Mouse (Mus musculus) hindbrain, embryonic 15.5 days (tissue): ENCODE data around the gene Ralgapa2. TPM values are rescaled to one million over a fixed set of nuclear protein-coding genes. Genes with fewer than 3 reads are reported as not detected.
A peak's percentile ranks its signal among the peaks of the same experiment; 100 is the strongest.

Experiments
- ATAC-seq: fragments of 200-750 bp; cut with Nextera tagmentation; 2 replicates; pipeline ENCODE4 v1.8.0; 2017; ENCODE audit warnings: low read depth, moderate number of reproducible peaks, moderate TSS enrichment; ENCODE audit not compliant: low FRiP score
- H3K27ac ChIP-seq: fragments of 300-500 bp; sonication (generic); replicated peaks from 2 replicates; pipeline ENCODE4 v1.5.1; 2015; ENCODE audit warnings: mild to moderate bottlenecking, inconsistent platforms
- H3K27me3 ChIP-seq: fragments of 300-500 bp; sonication (generic); 2 replicates; pipeline ENCODE4 v1.6.1; 2015; ENCODE audit warnings: control low read depth, inconsistent platforms
- H3K36me3 ChIP-seq: fragments of 300-500 bp; sonication (generic); 2 replicates; pipeline ENCODE4 v1.6.1; 2015; ENCODE audit warnings: control low read depth, inconsistent platforms
- H3K4me1 ChIP-seq: fragments of 300-500 bp; sonication (generic); replicated peaks from 2 replicates; pipeline ENCODE4 v1.6.1; 2015; ENCODE audit warnings: control low read depth, inconsistent platforms
- H3K4me2 ChIP-seq: fragments of 300-500 bp; sonication (generic); 2 replicates; pipeline ENCODE4 v1.6.1; 2015; ENCODE audit warnings: moderate library complexity, mild to moderate bottlenecking, inconsistent platforms
- H3K4me3 ChIP-seq: fragments of 300-500 bp; sonication (generic); 2 replicates; pipeline ENCODE4 v1.5.1; 2015; ENCODE audit warnings: mild to moderate bottlenecking, inconsistent platforms
- H3K9ac ChIP-seq: fragments of 300-500 bp; sonication (generic); 2 replicates; pipeline ENCODE4 v1.6.1; 2015; ENCODE audit warnings: inconsistent platforms
- H3K9me3 ChIP-seq: fragments of 300-500 bp; sonication (generic); 2 replicates; pipeline ENCODE4 v1.6.1; 2016; ENCODE audit warnings: control low read depth, inconsistent platforms
- WGBS: fragments of 180-500 bp; shearing (Covaris S2); methylation state at CpG from one replicate; pipeline ENCODE4 v1.1.7; 2015; 5-methylcytosine and 5-hydroxymethylcytosine counted together
- polyA plus RNA-seq: library from polyadenylated mRNA; unstranded; fragments of >200 nt; fragmentation: Nextera tagmentation; extraction: Ambion mirVana; gene quantifications from 2 replicates; pipeline ENCODE4 v1.2.1, GENCODE M21; 2015

The Ralgapa2 gene
- polyA plus RNA-seq, 1 experiment from 2014 or later = 10.1 TPM

GRCm38 (mm10) chr2:146259787-146260560 lies 252.2 kb downstream of the Ralgapa2 start:
- H3K36me3 ChIP-seq = no peaks in the 10 kb centered on the region
- H3K27me3 ChIP-seq = peaks cover 5% of the 10 kb centered on the region; the same call in 1 of the 2 replicates
- H3K9me3 ChIP-seq = no peaks in the 10 kb centered on the region; the same call in 1 of the 2 replicates
- no peak overlapping the region for H3K4me3 ChIP-seq
- H3K9ac ChIP-seq = no peak overlapping the region
- 30% methylated on average over 18 of the region's 18 CpGs for WGBS
- peak overlapping the region; percentile 56 for H3K27ac ChIP-seq
- H3K4me1 ChIP-seq = peaks cover 45% of the 10 kb centered on the region
- no peak for ATAC-seq
- H3K4me2 ChIP-seq = no peak overlapping the region

- WGBS = 16% methylated on average over 10 of the region's 10 CpGs
- Histone ChIP-seq H3K27ac (peak overlapping the region; percentile 60), H3K4me2 (peak overlapping the region; percentile 4; the same call in 1 of the 2 replicates), H3K4me1 (peaks cover 45% of the 10 kb centered on the region), H3K36me3 (no peaks in the 10 kb centered on the region), H3K9me3 (no peaks in the 10 kb centered on the region; the same call in 1 of the 2 replicates), H3K9ac (no peak overlapping the region), H3K4me3 (no peak overlapping the region), H3K27me3 (peaks cover 4% of the 10 kb centered on the region; the same call in 1 of the 2 replicates)
- ATAC-seq = peak; percentile 42; the same call in 1 of the 2 replicates
These were observed 253.2 kb downstream of the Ralgapa2 start for GRCm38 (mm10) chr2:146258736-146259469.

GRCm38 (mm10) chr2:146257609-146258008 lies 254.5 kb downstream of the Ralgapa2 start:
- Histone ChIP-seq H3K36me3 (no peaks in the 10 kb centered on the region), H3K4me3 (no peak overlapping the region), H3K4me1 (peaks cover 44% of the 10 kb centered on the region), H3K27ac (no peak overlapping the region), H3K27me3 (no peaks in the 10 kb centered on the region), H3K4me2 (no peak overlapping the region), H3K9ac (no peak overlapping the region), H3K9me3 (no peaks in the 10 kb centered on the region; the same call in 1 of the 2 replicates)
- WGBS = 78% methylated on average over 3 of the region's 3 CpGs
- no peak for ATAC-seq

- Histone ChIP-seq H3K36me3 (no peaks in the 10 kb centered on the region), H3K4me1 (peaks cover 38% of the 10 kb centered on the region), H3K4me3 (no peak overlapping the region), H3K27me3 (no peaks in the 10 kb centered on the region), H3K4me2 (no peak overlapping the region), H3K27ac (no peak overlapping the region), H3K9me3 (no peaks in the 10 kb centered on the region; the same call in 1 of the 2 replicates), H3K9ac (no peak overlapping the region)
- 35% methylated on average over 3 of the region's 3 CpGs for WGBS
- ATAC-seq = no peak
These were observed 255.1 kb downstream of the Ralgapa2 start for GRCm38 (mm10) chr2:146257037-146257436.

- no peaks in the 10 kb centered on the region for H3K36me3 ChIP-seq
- H3K4me2 ChIP-seq = no peak overlapping the region
- 0 out of 2 replicates have a peak overlapping the region, but pooled peaks have one; percentile 21 for H3K27ac ChIP-seq
- ATAC-seq = 0 out of 2 replicates have a peak, but pooled peaks have one; percentile 24
- H3K9ac ChIP-seq = no peak overlapping the region
- no peak overlapping the region for H3K4me3 ChIP-seq
- no peaks in the 10 kb centered on the region; the same call in 1 of the 2 replicates for H3K9me3 ChIP-seq
- WGBS = 60% methylated on average over 3 of the region's 3 CpGs
- H3K27me3 ChIP-seq = no peaks in the 10 kb centered on the region
- peaks cover 36% of the 10 kb centered on the region for H3K4me1 ChIP-seq
These were observed 255.7 kb downstream of the Ralgapa2 start for GRCm38 (mm10) chr2:146256321-146256875.

- Histone ChIP-seq H3K4me2 (no peak overlapping the region), H3K9me3 (no peaks in the 10 kb centered on the region; the same call in 1 of the 2 replicates), H3K27ac (no peak overlapping the region), H3K27me3 (no peaks in the 10 kb centered on the region), H3K36me3 (no peaks in the 10 kb centered on the region), H3K4me1 (peaks cover 29% of the 10 kb centered on the region), H3K9ac (no peak overlapping the region), H3K4me3 (no peak overlapping the region)
- ATAC-seq = no peak
These were observed 256.5 kb downstream of the Ralgapa2 start for GRCm38 (mm10) chr2:146255636-146256035.

- 92% methylated on average over 1 of the region's 1 CpGs for WGBS
- no peak overlapping the region for H3K9ac ChIP-seq
- no peak overlapping the region for H3K27ac ChIP-seq
- no peak overlapping the region for H3K4me3 ChIP-seq
- no peaks in the 10 kb centered on the region for H3K36me3 ChIP-seq
- no peak for ATAC-seq
- H3K4me2 ChIP-seq = no peak overlapping the region
- H3K27me3 ChIP-seq = no peaks in the 10 kb centered on the region
- H3K4me1 ChIP-seq = peaks cover 20% of the 10 kb centered on the region
- no peaks in the 10 kb centered on the region; the same call in 1 of the 2 replicates for H3K9me3 ChIP-seq
These were observed 257.8 kb downstream of the Ralgapa2 start for GRCm38 (mm10) chr2:146254387-146254786.

GRCm38 (mm10) chr2:146250236-146250904 lies 261.8 kb downstream of the Ralgapa2 start:
- peak; percentile 52 for ATAC-seq
- 59% methylated on average over 6 of the region's 6 CpGs for WGBS
- no peaks in the 10 kb centered on the region for H3K36me3 ChIP-seq
- H3K4me1 ChIP-seq = no peaks in the 10 kb centered on the region
- H3K9me3 ChIP-seq = no peaks in the 10 kb centered on the region; the same call in 1 of the 2 replicates
- no peak overlapping the region for H3K4me2 ChIP-seq
- H3K27me3 ChIP-seq = no peaks in the 10 kb centered on the region
- no peak overlapping the region for H3K4me3 ChIP-seq
- H3K27ac ChIP-seq = no peak overlapping the region
- H3K9ac ChIP-seq = no peak overlapping the region

GRCm38 (mm10) chr2:146249033-146249432 lies 263.1 kb downstream of the Ralgapa2 start:
- no peaks in the 10 kb centered on the region for H3K27me3 ChIP-seq
- H3K4me2 ChIP-seq = no peak overlapping the region
- H3K4me3 ChIP-seq = no peak overlapping the region
- ATAC-seq = no peak
- H3K9me3 ChIP-seq = no peaks in the 10 kb centered on the region
- no peak overlapping the region for H3K9ac ChIP-seq
- 58% methylated on average over 7 of the region's 7 CpGs for WGBS
- no peaks in the 10 kb centered on the region for H3K36me3 ChIP-seq
- no peak overlapping the region for H3K27ac ChIP-seq
- H3K4me1 ChIP-seq = no peaks in the 10 kb centered on the region

GRCm38 (mm10) chr2:146247576-146247975 lies 264.6 kb downstream of the Ralgapa2 start:
- no peak overlapping the region for H3K27ac ChIP-seq
- WGBS = 42% methylated on average over 6 of the region's 6 CpGs
- no peaks in the 10 kb centered on the region for H3K27me3 ChIP-seq
- no peaks in the 10 kb centered on the region for H3K4me1 ChIP-seq
- no peak overlapping the region for H3K4me3 ChIP-seq
- H3K36me3 ChIP-seq = no peaks in the 10 kb centered on the region
- no peak for ATAC-seq
- no peak overlapping the region for H3K4me2 ChIP-seq
- no peaks in the 10 kb centered on the region for H3K9me3 ChIP-seq
- H3K9ac ChIP-seq = no peak overlapping the region

- Histone ChIP-seq H3K4me2 (no peak overlapping the region), H3K9ac (no peak overlapping the region), H3K36me3 (no peaks in the 10 kb centered on the region), H3K4me3 (no peak overlapping the region), H3K27me3 (no peaks in the 10 kb centered on the region), H3K9me3 (no peaks in the 10 kb centered on the region), H3K27ac (no peak overlapping the region), H3K4me1 (no peaks in the 10 kb centered on the region)
- 83% methylated on average over 4 of the region's 4 CpGs for WGBS
- no peak for ATAC-seq
These were observed 265.6 kb downstream of the Ralgapa2 start for GRCm38 (mm10) chr2:146246409-146247075.
